Mouse (Mus musculus): ENCODE results near the gene Lyrm7.

- TF ChIP-seq SIN3A (IDR thresholded peaks at IDR 0.05; ENCODE audit: low read length) (no peak; the same call in 1 of the 2 replicates), CTCF (conservative IDR thresholded peaks at IDR 0.05 in 1 of 2, IDR thresholded peaks at IDR 0.05 in 1 of 2; ENCODE audit: low read depth in 2 of 2, low read length in 2 of 2) (peak; percentile 80 to 96), USF1 (IDR thresholded peaks at IDR 0.05; ENCODE audit: low read depth, low read length) (peak; percentile 26; the same call in 1 of the 2 replicates), TCF12 (IDR thresholded peaks at IDR 0.05; ENCODE audit: low read depth, low read length) (no peak)
Observed at GRCm38 (mm10) chr11:54862621-54863520, 2.2 kb upstream of the Lyrm7 start.
